Mouse (Mus musculus) lung, postnatal 0 days (tissue): ENCODE data around the gene Klf12.

Source experiments
- CTCF ChIP-seq: IDR thresholded peaks from 2 replicates; pipeline ENCODE4 v1.5.1; 2016; ENCODE audit warnings: antibody characterized with exemption, mild to moderate bottlenecking
- EP300 ChIP-seq: IDR thresholded peaks from 2 replicates; pipeline ENCODE4 v1.6.1; 2016; ENCODE audit warnings: antibody characterized with exemption, mild to moderate bottlenecking, control low read depth

- TF ChIP-seq CTCF: no peak
- TF ChIP-seq EP300: no peak
Observed at GRCm38 (mm10) chr14:100211036-100211825, 73.2 kb downstream of the Klf12 start.
